Mouse (Mus musculus) layer of hippocampus, adult 18-20 months (tissue): ENCODE measurements around the gene Sost. TPM values are rescaled to one million over a fixed set of nuclear protein-coding genes. Genes with fewer than 3 reads are reported as not detected.

Source experiments
- DNase-seq, 2 experiments: peaks; one replicate each; pipeline ENCODE4 v3.0.0; 2022; ENCODE audit warnings: low spot score in 2 of 2
- total RNA-seq, 2 experiments: library from RNA; stranded (reverse); gene quantifications; 2 replicates each; pipeline ENCODE4 v1.2.3; 2021

The Sost gene
- total RNA-seq, 2 experiments from 2014 or later: 0.15 TPM; not detected in 1

DNA sequence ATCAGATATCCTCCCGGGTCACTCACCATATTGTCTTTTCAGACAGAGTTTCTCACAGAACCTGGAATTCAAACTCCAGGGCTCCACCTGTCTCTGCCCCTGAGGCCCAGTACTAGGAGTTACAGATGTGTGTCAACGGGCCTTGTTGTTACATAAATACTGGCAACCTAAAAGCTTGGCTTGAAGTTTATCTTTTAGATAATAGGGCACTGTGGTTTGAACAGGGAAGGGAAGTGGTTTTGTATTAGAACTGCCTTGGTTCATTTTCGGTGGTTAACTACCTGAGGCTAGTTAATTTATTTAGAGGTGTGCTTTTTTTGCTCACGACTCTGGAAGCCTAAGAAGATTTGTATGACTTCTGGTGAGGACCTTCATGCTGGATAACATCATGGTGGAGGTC is 13.4 kb downstream of the Sost start:
- no peak for DNase-seq

DNA sequence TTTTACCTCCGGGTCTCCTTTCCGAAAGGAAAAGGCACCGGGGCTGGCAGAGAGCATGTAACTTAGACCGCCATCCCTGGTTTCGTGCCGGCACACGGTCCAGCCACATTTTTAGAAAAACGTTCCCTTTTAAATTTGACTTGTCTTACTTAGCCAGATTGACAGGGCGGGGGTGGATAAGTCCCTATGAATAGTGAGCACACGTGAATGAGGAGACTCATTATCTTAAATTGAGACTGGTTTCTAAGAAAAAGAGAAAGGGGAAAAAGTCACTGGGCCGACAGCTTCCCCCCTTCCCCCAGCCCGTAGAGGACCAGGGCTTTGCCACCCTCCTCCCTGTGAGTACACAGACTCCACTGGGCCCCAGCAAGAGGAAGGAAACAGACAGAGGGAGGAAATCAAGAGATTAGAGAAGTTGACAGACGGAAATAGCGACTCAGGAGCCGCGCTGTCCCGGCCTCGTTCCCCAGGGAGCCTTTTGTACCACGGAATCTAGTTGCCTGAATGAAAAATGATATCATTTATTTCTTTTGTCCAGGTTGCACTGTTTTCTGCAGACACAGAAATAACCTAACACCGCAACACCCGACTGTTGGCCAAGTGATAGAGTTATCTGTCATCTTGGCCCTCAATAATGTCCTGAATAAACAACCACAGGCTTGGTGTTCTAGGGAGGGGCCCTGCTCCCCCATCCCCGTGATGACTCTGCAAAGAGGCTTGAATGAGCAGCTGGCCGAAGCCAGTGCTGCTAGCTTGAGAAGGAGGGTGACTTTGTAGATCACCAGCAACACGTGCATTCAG is 14.1 kb downstream of the Sost start:
- no peak for DNase-seq

DNA sequence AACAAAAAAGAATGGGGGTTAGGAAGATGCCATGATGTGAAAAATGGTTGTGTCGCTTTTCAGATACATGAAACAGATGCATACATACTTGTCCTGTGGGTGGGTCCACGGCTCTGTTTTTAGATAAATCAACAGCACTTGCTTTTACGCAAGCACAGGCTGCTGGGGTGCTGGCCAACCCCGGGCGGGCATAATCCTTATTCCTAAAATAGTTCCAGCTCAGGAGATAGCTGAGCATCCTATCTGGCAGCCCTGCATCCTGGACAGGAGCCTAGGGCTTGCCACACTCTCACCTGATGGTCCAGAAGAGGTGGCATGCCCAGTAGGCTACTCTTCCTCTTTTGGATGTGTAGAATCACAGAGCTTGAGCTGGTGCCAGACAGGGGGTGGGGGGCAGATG is 16.8 kb downstream of the Sost start:
- no peak for DNase-seq

DNA sequence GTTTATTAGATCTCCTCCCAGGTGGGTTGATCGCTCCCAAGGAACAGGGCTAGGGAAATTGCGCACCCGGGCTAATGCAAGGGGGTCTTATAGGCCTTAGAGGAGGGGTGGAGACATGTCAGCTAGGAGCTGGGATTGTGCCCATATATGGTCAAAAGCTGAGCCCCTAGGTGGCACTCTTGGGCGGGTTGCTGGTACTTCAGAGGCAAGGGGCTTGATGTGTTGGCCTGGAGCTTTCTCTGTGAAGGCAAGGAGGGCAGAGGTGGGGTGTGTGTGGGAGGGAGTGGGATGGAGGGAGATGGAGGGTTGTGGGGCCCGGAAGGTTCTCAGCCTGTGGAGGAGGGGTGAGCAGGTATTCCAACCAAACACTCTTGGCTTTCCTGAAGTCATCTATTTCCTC is 20.3 kb downstream of the Sost start:
- DNase-seq: no peak

DNA sequence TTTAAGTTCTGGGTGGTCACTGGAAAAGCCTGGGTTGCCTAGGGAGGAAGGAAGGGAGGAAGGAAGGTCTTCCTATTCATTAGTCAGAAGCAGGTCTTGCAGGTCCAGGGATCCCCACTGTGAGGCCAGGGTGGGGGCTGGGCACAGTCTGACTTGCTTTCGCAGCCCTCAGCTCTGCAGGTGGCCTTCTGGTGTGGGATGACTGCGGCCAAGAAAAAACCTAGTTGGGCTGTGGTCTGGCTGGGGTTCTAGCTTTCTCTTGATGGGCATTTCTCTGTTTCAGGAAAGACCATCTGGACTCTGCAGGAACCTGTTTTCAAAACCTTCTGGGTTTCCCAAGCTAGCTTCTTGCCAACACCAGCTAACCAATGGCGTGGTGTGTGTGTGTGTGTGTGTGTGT is 23.8 kb downstream of the Sost start:
- no peak for DNase-seq

DNA sequence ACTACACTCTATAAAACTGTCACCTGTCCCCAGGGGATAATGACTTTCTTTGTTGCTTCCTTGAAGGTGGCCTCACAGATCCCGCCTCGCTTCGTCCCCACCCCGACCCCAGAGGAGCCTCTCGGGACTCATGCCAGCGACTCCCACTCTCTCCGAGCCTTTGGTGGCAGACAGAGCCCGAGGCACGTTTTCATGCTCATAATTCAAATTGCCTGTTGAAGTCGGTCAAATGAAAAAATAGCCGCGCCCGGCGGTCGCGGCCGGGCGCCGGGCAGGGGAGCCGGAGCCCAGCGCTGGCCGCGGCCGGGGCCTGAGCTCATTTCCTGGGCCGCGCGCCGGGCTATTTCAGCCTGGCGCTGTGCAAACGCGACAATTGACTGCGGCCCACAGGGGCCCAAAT is 29.7 kb downstream of the Sost start:
- no peak for DNase-seq

DNA sequence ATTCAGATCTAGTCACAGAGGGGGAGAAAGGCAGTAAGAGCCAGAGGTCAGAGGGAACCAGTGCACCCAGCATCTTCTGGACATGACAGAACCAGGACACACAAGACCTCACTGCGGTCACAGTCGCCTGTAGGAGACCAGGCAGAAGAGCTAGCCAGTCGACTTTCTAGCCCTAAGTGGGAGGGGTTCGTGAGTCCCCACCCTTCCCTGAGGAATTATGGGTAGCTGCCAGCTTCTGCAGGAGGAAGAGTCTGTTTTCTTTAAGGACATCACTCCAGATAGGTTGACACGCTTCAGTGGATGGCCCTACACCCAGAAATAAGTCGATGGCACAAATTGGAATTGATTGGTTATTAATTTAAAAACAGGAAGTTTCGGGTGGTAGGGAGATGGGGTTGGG is 30.4 kb downstream of the Sost start:
- no peak for DNase-seq

DNA sequence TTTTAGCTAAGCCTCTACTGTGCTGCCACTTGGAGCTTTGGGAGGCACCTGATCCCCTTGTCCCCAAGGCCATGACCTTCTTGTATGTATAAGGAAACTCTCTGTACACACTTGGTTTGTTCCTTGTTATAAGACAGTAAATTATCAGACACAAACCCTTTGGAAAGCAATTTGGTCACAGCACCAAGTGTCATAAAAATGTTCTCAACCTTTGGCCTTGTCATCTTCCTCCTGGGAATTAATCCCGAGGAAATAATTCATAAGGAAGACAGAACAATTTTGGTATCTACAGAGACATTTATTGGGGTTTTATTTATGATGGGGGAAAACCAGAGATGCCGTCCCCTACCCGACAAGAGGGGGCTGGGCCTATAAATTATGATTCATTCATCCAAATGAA is 31.1 kb downstream of the Sost start:
- no peak for DNase-seq

DNA sequence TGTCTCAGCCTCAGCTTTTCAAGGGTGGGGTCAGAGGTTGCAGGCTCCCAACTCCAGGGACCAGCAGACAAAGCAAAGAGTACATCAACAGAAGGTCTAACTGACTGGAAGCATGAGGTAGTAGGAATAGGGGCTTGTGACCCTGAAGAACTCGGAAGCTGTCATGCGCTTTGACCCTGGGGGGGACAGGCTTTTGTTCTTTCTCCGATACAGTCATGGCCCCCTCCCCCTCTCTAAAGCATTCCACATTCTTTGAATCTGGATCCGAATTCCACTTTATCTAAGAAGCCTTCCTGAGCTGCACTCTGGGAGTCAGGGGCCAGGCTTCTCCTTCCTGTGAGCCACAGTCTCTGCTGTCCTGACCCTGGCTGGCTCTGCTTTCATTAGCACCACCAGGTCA is 34.8 kb downstream of the Sost start:
- no peak for DNase-seq

DNA sequence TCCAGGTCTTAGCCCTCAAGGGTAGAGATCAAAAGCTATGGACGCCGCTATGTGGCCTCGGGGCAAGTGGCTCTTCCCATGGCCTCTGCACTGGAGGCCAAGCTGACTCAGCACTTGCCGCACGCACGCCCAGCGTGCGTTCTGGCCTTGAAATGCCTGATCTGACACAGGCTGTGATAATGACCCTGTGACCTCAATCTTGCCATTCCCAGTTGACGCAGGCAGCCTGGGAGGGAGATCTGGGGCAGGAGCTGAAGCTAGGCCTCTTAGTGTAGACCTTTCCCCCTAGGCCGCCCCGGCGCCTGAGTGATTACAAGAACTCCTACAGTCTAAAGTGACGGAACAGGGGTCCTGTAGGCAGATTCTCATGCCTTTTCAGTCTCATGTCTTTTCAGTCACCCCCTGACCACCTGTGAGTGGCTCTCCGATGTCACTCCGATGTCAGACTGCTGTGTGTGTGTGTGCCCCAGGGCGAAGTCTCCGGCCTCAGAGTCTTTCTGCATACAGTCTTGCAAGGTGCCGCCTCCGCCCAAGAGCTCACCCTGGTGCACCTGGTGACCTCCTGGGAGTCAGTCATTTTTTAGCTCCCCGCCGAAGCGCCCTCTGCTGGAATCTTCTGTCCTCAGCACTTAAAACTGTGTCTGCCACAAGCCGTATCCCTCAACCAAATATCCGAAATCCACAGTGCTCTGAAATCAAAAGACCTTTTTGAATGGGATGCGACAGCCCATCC is 38.6 kb downstream of the Sost start:
- DNase-seq: no peak

DNA sequence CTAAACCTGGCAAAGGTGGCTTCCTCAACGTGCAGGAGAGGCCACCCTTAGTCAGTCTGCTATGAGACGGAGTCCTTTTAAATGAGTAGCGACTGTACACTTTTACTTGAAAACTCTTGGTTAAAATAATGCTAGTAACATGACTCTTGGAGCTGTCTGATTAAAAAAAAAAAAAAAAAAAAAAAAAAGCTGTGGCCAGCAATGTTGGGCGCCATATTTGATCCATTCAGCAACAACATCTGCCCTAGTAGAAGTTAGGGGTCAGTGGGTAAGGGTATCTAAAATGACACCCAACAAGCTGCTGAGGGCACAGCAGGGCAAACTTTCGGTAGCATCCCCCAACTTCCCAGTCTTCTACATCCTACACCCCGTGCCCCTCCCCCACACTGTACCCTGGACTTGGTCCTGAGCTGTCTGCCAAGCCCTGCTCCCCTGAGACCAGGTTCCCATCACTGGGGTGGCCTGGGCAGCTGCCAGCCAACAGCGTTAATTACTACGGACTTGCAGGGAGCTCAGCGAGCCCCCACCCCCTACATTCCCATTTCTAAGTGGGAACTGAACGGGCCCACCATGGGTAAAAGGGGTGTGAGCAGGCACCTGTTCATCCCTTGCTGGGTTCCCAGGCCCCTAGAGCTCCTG is 39.7 kb downstream of the Sost start:
- no peak for DNase-seq

DNA sequence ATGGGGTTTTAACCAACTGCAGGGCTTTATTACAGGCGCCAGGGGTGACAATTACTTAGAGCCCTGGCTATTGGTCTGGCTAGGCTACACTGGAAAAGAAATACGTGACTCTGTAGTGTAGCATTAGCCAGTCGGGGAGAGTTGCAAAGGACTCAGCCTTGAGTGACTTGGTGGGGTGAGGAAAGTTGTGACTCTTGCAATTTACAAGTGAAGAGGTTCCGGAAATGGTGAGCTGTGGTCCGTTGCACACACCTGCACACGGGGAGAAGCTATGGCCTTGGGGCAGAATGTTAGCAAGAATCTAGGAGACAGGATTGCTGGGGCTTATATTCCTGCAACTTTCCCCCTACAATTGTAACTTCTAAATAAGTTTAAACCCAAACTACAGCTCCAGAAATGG is 41.2 kb downstream of the Sost start:
- no peak for DNase-seq

DNA sequence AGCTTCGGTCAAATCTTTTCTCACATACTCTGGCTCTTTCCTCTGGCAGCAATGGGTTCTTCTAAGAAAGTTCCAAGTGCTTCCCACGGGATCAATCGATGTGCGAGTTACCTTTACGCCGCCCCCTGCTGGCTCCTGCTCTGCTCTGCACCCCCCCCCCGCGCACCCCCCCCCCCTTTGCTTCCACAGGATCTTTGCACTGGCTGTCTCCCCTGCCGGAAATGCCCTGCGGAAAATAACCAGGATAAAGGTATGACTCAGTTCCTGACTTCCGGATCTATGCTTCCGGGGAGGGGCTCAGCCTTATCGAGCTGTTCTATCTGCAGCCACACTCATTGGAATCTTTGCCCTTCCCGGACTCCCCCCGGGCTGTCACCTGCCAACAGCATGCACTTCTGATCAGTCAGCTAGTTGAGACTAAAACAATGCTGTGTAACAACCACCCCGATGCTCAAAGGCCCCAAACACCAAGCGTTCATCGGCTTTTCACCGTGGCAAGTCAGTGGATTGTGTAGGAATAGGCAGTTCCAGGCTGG is 42.3 kb downstream of the Sost start:
- no peak for DNase-seq

DNA sequence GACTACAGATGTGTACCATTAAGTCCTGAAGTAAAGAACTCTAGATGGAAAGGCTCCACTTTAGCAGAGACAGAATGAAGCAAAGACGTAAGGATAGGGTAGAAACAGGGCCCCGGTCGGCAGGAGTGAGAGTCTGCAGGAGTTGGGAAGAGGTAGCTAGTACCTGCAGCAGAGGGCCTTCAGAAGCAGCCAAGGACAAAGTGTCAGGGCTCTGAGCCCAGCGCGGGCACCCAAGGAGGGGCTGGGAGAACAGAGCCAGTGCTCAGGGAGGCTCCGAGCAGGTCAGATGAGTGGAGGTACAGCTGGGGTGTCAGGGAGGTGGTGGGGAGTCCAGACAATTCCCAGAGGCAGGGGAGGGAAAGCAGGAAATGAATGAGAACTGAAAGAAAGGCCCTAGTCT is 42.8 kb downstream of the Sost start:
- no peak for DNase-seq

DNA sequence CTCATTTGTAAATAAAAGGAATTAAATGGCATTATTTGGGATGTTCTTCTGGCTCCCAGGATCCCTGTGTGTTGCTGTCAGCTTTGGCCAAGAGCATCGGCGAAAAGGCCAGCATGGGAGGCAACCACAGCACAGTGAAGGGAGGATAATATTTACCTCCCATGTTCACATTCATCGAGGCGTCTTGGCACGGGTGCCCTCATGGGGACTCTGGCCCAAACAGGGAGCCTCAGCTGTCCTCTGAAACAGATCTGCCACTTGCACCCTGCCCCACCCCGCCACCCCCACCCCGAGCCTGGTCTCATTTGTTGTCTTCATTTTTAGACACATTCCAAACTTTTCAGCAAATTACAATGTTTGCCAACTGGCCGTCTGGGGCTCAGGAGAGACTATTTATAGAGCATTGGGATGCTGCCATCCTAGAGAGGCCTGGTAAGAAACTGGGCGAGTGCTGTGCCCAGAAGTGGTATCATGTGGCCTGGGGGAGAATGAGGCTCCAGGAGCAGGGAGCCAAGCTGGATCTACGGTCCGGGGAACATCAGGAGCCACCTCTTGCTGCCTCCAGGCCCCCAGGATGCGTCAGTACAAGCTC is 45.4 kb downstream of the Sost start:
- DNase-seq: peak in 1 of 2 experiments; percentile 16

DNA sequence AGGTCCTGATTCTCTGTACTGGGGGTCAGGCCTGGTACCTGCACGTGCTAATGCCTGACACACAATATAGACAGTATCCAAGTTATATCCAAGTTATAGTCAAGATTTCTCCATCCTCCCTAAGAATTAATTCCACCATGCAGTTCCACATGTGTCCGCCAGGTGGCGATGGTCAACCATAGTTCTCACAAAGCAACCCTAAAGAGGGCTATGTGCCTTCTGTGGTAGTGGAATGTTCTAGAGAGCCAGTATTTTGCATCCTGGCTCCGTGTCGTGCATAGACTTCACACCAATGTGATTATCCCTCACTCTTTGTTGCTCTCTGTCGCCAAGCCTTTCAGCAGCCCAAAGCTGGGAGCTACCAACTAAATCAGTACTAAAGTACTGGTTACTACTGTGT is 47.2 kb downstream of the Sost start:
- peak; percentile 54 to 90 for DNase-seq

DNA sequence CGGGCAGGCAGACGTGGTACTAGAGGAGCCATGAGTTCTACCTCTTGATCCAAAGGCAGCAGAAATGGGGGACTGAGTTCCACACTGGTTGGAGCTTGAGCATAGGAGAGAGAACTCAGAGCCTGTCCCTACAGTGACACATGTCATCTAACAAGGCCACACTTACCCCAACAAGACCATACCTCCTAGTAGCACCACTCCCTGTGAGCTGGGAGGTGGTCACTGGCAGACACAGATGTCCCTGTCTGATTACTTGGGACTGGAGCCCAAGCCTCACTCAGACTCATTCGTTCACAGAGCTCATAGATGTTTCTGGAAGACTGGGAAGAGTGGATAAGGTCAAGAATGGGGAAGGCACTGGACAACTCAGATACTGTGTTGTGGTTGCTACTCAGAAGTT is 48.2 kb downstream of the Sost start:
- DNase-seq: no peak

DNA sequence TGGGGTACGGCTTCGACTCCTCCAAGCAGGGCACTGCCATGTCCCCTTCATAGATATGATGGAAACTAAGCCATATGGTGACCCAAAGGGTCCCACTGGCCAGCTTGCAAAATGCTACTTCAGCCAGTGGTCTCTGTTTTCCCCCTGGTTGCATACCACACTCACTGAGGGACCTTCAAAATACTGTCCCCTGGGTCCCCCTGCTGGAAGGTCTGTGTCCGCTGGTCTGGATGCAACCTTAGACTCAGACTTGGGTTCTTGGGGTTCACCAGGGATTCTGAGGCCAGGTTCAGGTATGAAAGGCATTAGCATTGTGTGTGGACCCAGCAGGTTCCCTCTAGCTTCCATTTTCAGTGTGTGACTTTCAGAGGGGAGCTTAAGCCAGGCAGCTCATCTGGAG is 50.0 kb downstream of the Sost start:
- no peak for DNase-seq

DNA sequence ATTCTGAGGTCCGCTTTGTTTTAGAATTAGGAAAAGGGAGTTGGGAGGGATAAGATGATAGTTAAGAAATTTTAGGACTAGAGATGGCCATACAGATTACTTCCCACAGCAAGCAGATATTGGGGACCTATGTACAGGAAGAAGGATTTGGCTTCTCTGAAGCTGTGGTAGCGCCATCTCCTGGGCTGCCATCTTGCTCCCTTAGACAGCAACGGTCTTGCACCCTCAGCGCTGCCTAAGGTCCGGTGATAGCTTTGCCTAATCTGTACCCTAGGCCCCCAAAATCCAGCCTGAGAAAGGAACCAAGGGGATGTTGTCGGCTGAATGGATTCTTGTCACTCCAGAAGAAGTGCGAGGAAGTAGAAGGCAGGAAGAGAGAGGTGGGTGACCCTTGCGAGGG is 53.2 kb downstream of the Sost start:
- no peak for DNase-seq
